ENCODE assay signal across 8 mouse cellular contexts in genomic region chr2:31435567-31435966, GRCm38 (mm10). TPM values are rescaled to one million over a fixed set of nuclear protein-coding genes. Genes with fewer than 3 reads are reported as not detected.
DNase-seq lines count a peak whose midpoint lies in the region; ATAC-seq and TF ChIP-seq lines count a peak whose summit lies in the region.

No protein-coding gene starts in this region.

- TF ChIP-seq CTCF in midbrain, postnatal 0 days (IDR thresholded peaks at IDR 0.05) = peak; percentile 51

- ATAC-seq in kidney, embryonic 16.5 days (ENCODE audit: low FRiP score, low TSS enrichment) = no peak
- ATAC-seq in midbrain, postnatal 0 days (ENCODE audit: low FRiP score) = no peak
- ATAC-seq in frontal cortex, adult (ENCODE audit: low TSS enrichment) = no peak

- no peaks in the 10 kb centered on the region for H3K36me3 ChIP-seq in kidney, embryonic 16.5 days (ENCODE audit: insufficient read depth, low read length)
- no peaks in the 10 kb centered on the region for H3K36me3 ChIP-seq in midbrain, postnatal 0 days (ENCODE audit: insufficient read depth, low read length)

- peak; percentile 78 for DNase-seq in kidney, adult 18-20 months
- DNase-seq in CD4-positive, CD25-positive, alpha-beta regulatory T cell, adult 2 months (ENCODE audit: low read depth, low spot score) = peak; percentile 83
- DNase-seq in NIH3T3 (ENCODE audit: low read depth) = peak; percentile 88
- peak; percentile 72 for DNase-seq in embryo, embryonic 11 days
- peak; percentile 68 to 79 for DNase-seq in kidney, postnatal 4 days
- peak; percentile 23 for DNase-seq in midbrain, postnatal 0 days (ENCODE audit: low spot score)

- no peak overlapping the region for H3K9ac ChIP-seq in kidney, embryonic 16.5 days (replicated peaks; ENCODE audit: low read length)
- no peak overlapping the region for H3K9ac ChIP-seq in midbrain, postnatal 0 days (replicated peaks; ENCODE audit: low read length, poor library complexity, severe bottlenecking)

- H3K27me3 ChIP-seq in kidney, embryonic 16.5 days (ENCODE audit: insufficient read depth, low read length) = no peaks in the 10 kb centered on the region
- H3K27me3 ChIP-seq in midbrain, postnatal 0 days (ENCODE audit: insufficient read depth, low read length) = no peaks in the 10 kb centered on the region

- 42% methylated on average over 6 of the region's 6 CpGs for WGBS in kidney, embryonic 16.5 days
- 47% methylated on average over 6 of the region's 6 CpGs for WGBS in midbrain, postnatal 0 days

- no peak overlapping the region for H3K4me3 ChIP-seq in kidney, embryonic 16.5 days (ENCODE audit: low read length)
- H3K4me3 ChIP-seq in midbrain, postnatal 0 days (ENCODE audit: low read depth, low read length) = no peak overlapping the region

- H3K27ac ChIP-seq in kidney, embryonic 16.5 days (ENCODE audit: low read length) = no peak overlapping the region
- H3K27ac ChIP-seq in midbrain, postnatal 0 days (ENCODE audit: low read depth, low read length) = no peak overlapping the region

- no peaks in the 10 kb centered on the region for H3K4me1 ChIP-seq in kidney, embryonic 16.5 days (ENCODE audit: insufficient read depth, low read length)
- H3K4me1 ChIP-seq in midbrain, postnatal 0 days (ENCODE audit: insufficient read depth, low read length) = no peaks in the 10 kb centered on the region

- no peaks in the 10 kb centered on the region for H3K9me3 ChIP-seq in kidney, embryonic 16.5 days (ENCODE audit: low read length)
- no peaks in the 10 kb centered on the region for H3K9me3 ChIP-seq in midbrain, postnatal 0 days (ENCODE audit: low read length)

- H3K4me2 ChIP-seq in kidney, embryonic 16.5 days (replicated peaks; ENCODE audit: low read depth, low read length) = no peak overlapping the region
- no peak overlapping the region for H3K4me2 ChIP-seq in midbrain, postnatal 0 days (ENCODE audit: low read depth, low read length, poor library complexity, severe bottlenecking)

RNA-seq across cellular contexts. Expression of gene Ass1, which starts 34.4 kb away (rescaled TPM):
- 130 and 164 TPM in 2 replicates for polyA plus RNA-seq in kidney, embryonic 16.5 days (2015; fragmentation: Nextera tagmentation; extraction: Ambion mirVana)
- 17.4 and 24.9 TPM in 2 replicates for total RNA-seq in midbrain, postnatal 0 days (2014; rRNA removed)
- 26.4 and 30.3 TPM in 2 replicates for polyA plus RNA-seq in midbrain, postnatal 0 days (2015; fragmentation: Nextera tagmentation; extraction: Ambion mirVana)

Comparison
In these comparisons a context has a peak if more than half of its experiments do, and no peak if none do; other contexts are left out.
1. DNase-seq: peak in every context shown above with its lines; median percentile 88 in NIH3T3; 83 in CD4-positive, CD25-positive, alpha-beta regulatory T cell, adult 2 months; 78 in kidney, adult 18-20 months; 74 in kidney, postnatal 4 days; 72 in embryo, embryonic 11 days; 23 in midbrain, postnatal 0 days.